ENCODE assay signal across 9 mouse cellular contexts in the genomic region with DNA sequence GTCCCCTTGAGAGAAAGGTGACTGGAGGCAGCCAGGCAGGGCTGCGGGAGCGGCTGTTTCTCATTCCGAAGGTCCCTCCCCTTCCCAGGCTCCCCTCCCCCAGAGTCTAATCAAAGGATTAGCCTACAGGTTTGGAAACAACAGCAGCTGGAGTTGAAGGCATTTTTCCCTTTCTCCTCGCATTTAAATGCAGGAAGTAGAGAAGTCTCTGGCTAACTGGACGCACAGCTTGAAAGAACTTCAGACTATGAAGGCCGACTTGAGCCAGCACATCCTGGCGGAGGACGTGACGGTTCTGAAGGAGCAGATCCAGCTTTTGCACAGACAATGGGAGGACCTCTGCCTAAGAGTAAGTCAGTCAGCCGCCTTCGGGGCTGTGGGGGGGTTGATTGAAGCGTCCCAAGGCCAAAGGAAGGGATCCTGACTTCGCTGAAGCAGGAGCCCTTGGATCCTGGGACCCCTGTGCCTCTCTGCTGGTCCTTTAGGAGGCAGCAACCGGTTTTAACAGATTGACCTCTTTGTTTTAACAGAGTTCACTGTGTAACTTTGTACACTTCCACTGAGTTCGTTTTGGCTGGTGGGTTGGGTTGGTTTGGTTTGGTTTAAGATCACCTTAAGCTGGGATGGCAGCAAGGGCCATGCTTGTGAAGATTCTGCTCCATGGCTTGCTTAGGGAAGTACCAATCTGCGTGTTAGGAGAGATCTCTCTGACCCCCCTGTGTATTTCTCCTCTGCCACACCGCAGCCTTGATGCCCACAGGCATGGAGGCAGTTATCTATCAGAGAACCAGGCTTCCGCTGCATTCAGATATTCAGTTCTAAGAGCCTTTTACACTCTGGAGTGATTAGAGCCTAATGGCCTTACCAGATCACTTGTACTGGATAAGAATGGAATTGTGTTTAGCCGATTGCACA.
DNase-seq lines count a peak whose midpoint lies in the region; ATAC-seq and TF ChIP-seq lines count a peak whose summit lies in the region.
"Had no signal": no experiment of that assay in that cellular context is flagged by ENCODE, and none has a peak within 500 bp of the region (broad histone marks: within the 10 kb centered on the region; RNA-seq: fewer than 3 reads in every experiment).

No protein-coding gene starts in this region.

- WGBS in liver, embryonic 11.5 days, result 20% methylated on average over 19 of the region's 19 CpGs
- 29% methylated on average over 19 of the region's 19 CpGs for WGBS in kidney, postnatal 0 days

- intact Hi-C loops in left cerebral cortex, adult 2 months (cut with DNase I), result no loop called here

- ATAC-seq in liver, embryonic 11.5 days (replicated peaks; ENCODE audit: low FRiP score), result no peak
- no peak for ATAC-seq in kidney, postnatal 0 days (replicated peaks; ENCODE audit: low FRiP score, low read depth)

- 0 out of 2 replicates have a peak overlapping the region, but pooled peaks have one; percentile 2 for H3K4me3 ChIP-seq in liver, embryonic 11.5 days (ENCODE audit: low read depth, low read length)
- H3K4me3 ChIP-seq in kidney, postnatal 0 days (replicated peaks; ENCODE audit: low read depth, low read length), result no peak overlapping the region
- H3K4me3 ChIP-seq in layer of hippocampus, adult 2 months, result no peak overlapping the region
- no peak overlapping the region for H3K4me3 ChIP-seq in left cerebral cortex, adult 2 months

- no peaks in the 10 kb centered on the region for H3K36me3 ChIP-seq in liver, embryonic 11.5 days (ENCODE audit: control insufficient read depth, insufficient read depth, low read length)
- H3K36me3 ChIP-seq in kidney, postnatal 0 days (ENCODE audit: insufficient read depth, low read length), result peaks cover 25% of the 10 kb centered on the region; the same call in 1 of the 2 replicates

- no peaks in the 10 kb centered on the region for H3K27me3 ChIP-seq in liver, embryonic 11.5 days (replicated peaks; ENCODE audit: control insufficient read depth, insufficient read depth, low read length)
- H3K27me3 ChIP-seq in kidney, postnatal 0 days (ENCODE audit: insufficient read depth, low read length), result no peaks in the 10 kb centered on the region
- H3K27me3 ChIP-seq: CH12.LX had no signal

- no peaks in the 10 kb centered on the region for H3K9me3 ChIP-seq in liver, embryonic 11.5 days (ENCODE audit: control insufficient read depth, low read length)
- H3K9me3 ChIP-seq in kidney, postnatal 0 days (replicated peaks; ENCODE audit: low read length), result no peaks in the 10 kb centered on the region

- peak; percentile 33 for DNase-seq in liver, embryonic 11.5 days (ENCODE audit: low spot score)
- no peak for DNase-seq in liver
- peak; percentile 46 for DNase-seq in heart, adult 8-10 months (ENCODE audit: low spot score)
- DNase-seq in kidney, postnatal 0 days (ENCODE audit: low spot score), result peak; percentile 52
- DNase-seq in retina, embryonic 14.5 days (ENCODE audit: low spot score), result peak; percentile 50
- no peak for DNase-seq in layer of hippocampus, adult 2 months (ENCODE audit: low spot score in 2 of 2)
- no peak for DNase-seq in left cerebral cortex, adult 2 months (ENCODE audit: extremely low spot score in 1 of 2, low spot score in 2 of 2)
- no peak for DNase-seq in cerebellum, adult 18-20 months

- no peak overlapping the region for H3K9ac ChIP-seq in liver, embryonic 11.5 days (ENCODE audit: low read depth, low read length)
- peak overlapping the region; percentile 35; the same call in 1 of the 2 replicates for H3K9ac ChIP-seq in kidney, postnatal 0 days (ENCODE audit: low read depth, low read length)

- no peak overlapping the region for H3K27ac ChIP-seq in liver, embryonic 11.5 days (ENCODE audit: low read depth, low read length)
- H3K27ac ChIP-seq in kidney, postnatal 0 days, result peak overlapping the region; percentile 40
- no peak overlapping the region for H3K27ac ChIP-seq in layer of hippocampus, adult 2 months
- no peak overlapping the region for H3K27ac ChIP-seq in left cerebral cortex, adult 2 months

- no peak for TF ChIP-seq CTCF in kidney, postnatal 0 days (IDR thresholded peaks at IDR 0.05; ENCODE audit: low read depth)
- no peak for TF ChIP-seq CTCF in layer of hippocampus, adult 2 months (conservative IDR thresholded peaks at IDR 0.05)
- no peak for TF ChIP-seq CTCF in left cerebral cortex, adult 2 months (IDR thresholded peaks at IDR 0.05)

- H3K4me1 ChIP-seq in liver, embryonic 11.5 days (replicated peaks; ENCODE audit: control insufficient read depth, insufficient read depth, low read length), result no peaks in the 10 kb centered on the region
- H3K4me1 ChIP-seq in kidney, postnatal 0 days (replicated peaks; ENCODE audit: insufficient read depth, low read length), result 0 out of 2 replicates have a peak, but pooled peaks cover 8% of the 10 kb centered on the region

- H3K4me2 ChIP-seq in liver, embryonic 11.5 days, result peak overlapping the region; percentile 36; the same call in 1 of the 2 replicates
- peak overlapping the region; percentile 32 for H3K4me2 ChIP-seq in kidney, postnatal 0 days (ENCODE audit: low read length)

Comparison
In these comparisons a context has a peak if more than half of its experiments do, and no peak if none do; other contexts are left out.
1. DNase-seq: peak in liver, embryonic 11.5 days (single experiment), heart, adult 8-10 months (single experiment), kidney, postnatal 0 days (single experiment) and retina, embryonic 14.5 days (single experiment); none in liver (single experiment), layer of hippocampus, adult 2 months (0 of 2), left cerebral cortex, adult 2 months (0 of 2) and cerebellum, adult 18-20 months (0 of 2).